ENCODE assay signal across 8 mouse cellular contexts in the genomic region with DNA sequence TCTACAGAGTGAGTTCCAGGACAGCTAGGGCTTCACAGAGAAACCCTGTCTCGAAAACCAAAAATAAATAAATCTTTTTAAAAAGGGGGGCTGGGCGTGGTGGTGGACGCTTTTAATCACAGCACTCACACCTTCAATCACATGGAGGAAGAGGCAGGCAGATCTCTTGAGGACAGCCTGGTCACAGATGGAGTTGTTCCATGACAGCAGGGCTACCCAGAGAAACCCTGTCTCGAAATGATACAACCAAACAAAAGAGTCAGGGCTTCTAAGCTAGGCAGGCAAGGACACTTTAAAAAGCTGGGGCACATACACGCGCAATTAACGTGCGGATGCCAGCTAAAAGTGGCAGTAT. TPM values are rescaled to one million over a fixed set of nuclear protein-coding genes. Genes with fewer than 3 reads are reported as not detected.
DNase-seq lines count a peak whose midpoint lies in the region; ATAC-seq and TF ChIP-seq lines count a peak whose summit lies in the region.

No protein-coding gene starts in this region.

- no peak overlapping the region for H3K9ac ChIP-seq in limb, embryonic 11.5 days (ENCODE audit: low read length)

- TF ChIP-seq POLR2A in lung, adult 2 months (IDR thresholded peaks at IDR 0.05; ENCODE audit: borderline replicate concordance, extremely low read depth, low read depth, low read length): no peak
- TF ChIP-seq POLR2A in olfactory bulb, adult 2 months (IDR thresholded peaks at IDR 0.05; ENCODE audit: insufficient read depth, low read depth, low read length): no peak

- H3K27ac ChIP-seq in limb, embryonic 11.5 days (replicated peaks; ENCODE audit: low read depth, low read length): no peak overlapping the region
- H3K27ac ChIP-seq in olfactory bulb, adult 2 months (ENCODE audit: insufficient read depth, low read depth, low read length): no peak overlapping the region

- no peaks in the 10 kb centered on the region for H3K27me3 ChIP-seq in limb, embryonic 11.5 days (ENCODE audit: control insufficient read depth, insufficient read depth, low read length)

- H3K4me3 ChIP-seq in lung, adult 2 months (replicated peaks; ENCODE audit: extremely low read depth, low read depth, low read length): peak overlapping the region; percentile 6
- peak overlapping the region; percentile 83 for H3K4me3 ChIP-seq in limb, embryonic 11.5 days (ENCODE audit: low read depth, low read length)
- peak overlapping the region; percentile 57 for H3K4me3 ChIP-seq in olfactory bulb, adult 2 months (ENCODE audit: insufficient read depth, low read depth, low read length)

- peak; percentile 41 for ATAC-seq in erythroblast, adult 5-6 weeks (replicated peaks; ENCODE audit: low FRiP score, poor library complexity, severe bottlenecking)
- no peak; the same call in 1 of the 2 replicates for ATAC-seq in limb, embryonic 11.5 days (ENCODE audit: insufficient number of reproducible peaks, low FRiP score, low TSS enrichment, low read depth)
- no peak; the same call in 1 of the 2 replicates for ATAC-seq in cerebellum, adult (ENCODE audit: insufficient number of reproducible peaks, low FRiP score, low TSS enrichment)

- H3K4me1 ChIP-seq in lung, adult 2 months (ENCODE audit: control insufficient read depth, insufficient read depth, low read length): peaks cover 4% of the 10 kb centered on the region; the same call in 1 of the 2 replicates
- H3K4me1 ChIP-seq in limb, embryonic 11.5 days (ENCODE audit: control insufficient read depth, insufficient read depth, low read length): peaks cover 8% of the 10 kb centered on the region
- no peaks in the 10 kb centered on the region for H3K4me1 ChIP-seq in olfactory bulb, adult 2 months (ENCODE audit: control insufficient read depth, insufficient read depth, low read length)

- H3K9me3 ChIP-seq in limb, embryonic 11.5 days (ENCODE audit: control insufficient read depth, low read length): no peaks in the 10 kb centered on the region

- TF ChIP-seq CTCF in lung, adult 2 months (IDR thresholded peaks at IDR 0.05; ENCODE audit: insufficient read depth, low read length): no peak
- TF ChIP-seq CTCF in olfactory bulb, adult 2 months (IDR thresholded peaks at IDR 0.05; ENCODE audit: insufficient read depth, low read depth, low read length): no peak

- 13% methylated on average over 8 of the region's 8 CpGs for WGBS in lung, adult 2 months
- 18% methylated on average over 8 of the region's 8 CpGs for WGBS in limb, embryonic 11.5 days
- 16% methylated on average over 8 of the region's 8 CpGs for WGBS in olfactory bulb, adult 2 months

- DNase-seq in lung, adult 2 months: no peak
- no peak for DNase-seq in lung, postnatal 10 days
- DNase-seq in limb, embryonic 11.5 days (ENCODE audit: low spot score): no peak
- DNase-seq in retina, postnatal 1 day: no peak
- no peak for DNase-seq in urinary bladder, postnatal 25 days (ENCODE audit: low spot score)

- H3K36me3 ChIP-seq in limb, embryonic 11.5 days (ENCODE audit: control insufficient read depth, insufficient read depth, low read length): no peaks in the 10 kb centered on the region

- H3K4me2 ChIP-seq in limb, embryonic 11.5 days (ENCODE audit: low read depth, severe bottlenecking): peak overlapping the region; percentile 36; the same call in 1 of the 2 replicates

RNA-seq across cellular contexts. Expression of a gene that starts 0.3 kb away (rescaled TPM):
- polyA plus RNA-seq in lung, adult 2 months (2012; rRNA removed): 18.4 and 24.0 TPM in 2 replicates
- total RNA-seq in erythroblast, adult 5-6 weeks (2015; ENCODE audit: low replicate concordance): 20.1 and 40.0 TPM in 2 replicates
- 36.5 and 37.3 TPM in 2 replicates for total RNA-seq in erythroblast, adult 5-6 weeks (2017; ENCODE audit: low replicate concordance)
- polyA plus RNA-seq in limb, embryonic 11.5 days (2014; fragmentation: Nextera tagmentation; extraction: Ambion mirVana): 210 and 215 TPM in 2 replicates
- polyA plus RNA-seq in olfactory bulb, adult 2 months (2012; ENCODE audit: insufficient read depth, insufficient read length, low replicate concordance, missing spikeins): not detected in 2 replicates

RNA-seq across cellular contexts. Expression of a gene that starts 15.7 kb away (rescaled TPM):
- polyA plus RNA-seq in lung, adult 2 months (2012; rRNA removed): 148 and 168 TPM in 2 replicates
- 5.2 and 9.0 TPM in 2 replicates for total RNA-seq in erythroblast, adult 5-6 weeks (2015; ENCODE audit: low replicate concordance)
- 22.3 and 30.6 TPM in 2 replicates for total RNA-seq in erythroblast, adult 5-6 weeks (2017; ENCODE audit: low replicate concordance)
- 28.8 and 30.1 TPM in 2 replicates for polyA plus RNA-seq in limb, embryonic 11.5 days (2014; fragmentation: Nextera tagmentation; extraction: Ambion mirVana)
- polyA plus RNA-seq in olfactory bulb, adult 2 months (2012; ENCODE audit: insufficient read depth, insufficient read length, low replicate concordance, missing spikeins): not detected in 2 replicates

RNA-seq across cellular contexts. Expression of a gene that starts 26.5 kb away (rescaled TPM):
- polyA plus RNA-seq in lung, adult 2 months (2012; rRNA removed): 557 and 634 TPM in 2 replicates
- total RNA-seq in erythroblast, adult 5-6 weeks (2015; ENCODE audit: low replicate concordance): 31.8 and 56.7 TPM in 2 replicates
- 17.1 and 27.1 TPM in 2 replicates for total RNA-seq in erythroblast, adult 5-6 weeks (2017; ENCODE audit: low replicate concordance)
- 24.6 and 26.4 TPM in 2 replicates for polyA plus RNA-seq in limb, embryonic 11.5 days (2014; fragmentation: Nextera tagmentation; extraction: Ambion mirVana)
- polyA plus RNA-seq in olfactory bulb, adult 2 months (2012; ENCODE audit: insufficient read depth, insufficient read length, low replicate concordance, missing spikeins): not detected in 2 replicates

RNA-seq across cellular contexts. Expression of a gene that starts 48.2 kb away (rescaled TPM):
- 6.8 and 7.8 TPM in 2 replicates for polyA plus RNA-seq in lung, adult 2 months (2012; rRNA removed)
- 0.21 TPM in 1 of 2 replicates, not detected in the other for total RNA-seq in erythroblast, adult 5-6 weeks (2015; ENCODE audit: low replicate concordance)
- total RNA-seq in erythroblast, adult 5-6 weeks (2017; ENCODE audit: low replicate concordance): 0.56 and 0.60 TPM in 2 replicates
- polyA plus RNA-seq in limb, embryonic 11.5 days (2014; fragmentation: Nextera tagmentation; extraction: Ambion mirVana): 0.59 and 1.6 TPM in 2 replicates
- polyA plus RNA-seq in olfactory bulb, adult 2 months (2012; ENCODE audit: insufficient read depth, insufficient read length, low replicate concordance, missing spikeins): not detected in 2 replicates

Comparison
In these comparisons a context has a peak if more than half of its experiments do, and no peak if none do; other contexts are left out.
1. H3K4me3 ChIP-seq: peak in every context shown above with its lines; median percentile 83 in limb, embryonic 11.5 days; 57 in olfactory bulb, adult 2 months; 6 in lung, adult 2 months.